Mouse (Mus musculus) lung, postnatal 0 days (tissue): ENCODE results near the gene Ogfod2. TPM values are rescaled to one million over a fixed set of nuclear protein-coding genes. Genes with fewer than 3 reads are reported as not detected.
A peak's percentile ranks its signal among the peaks of the same experiment; 100 is the strongest.

Experiments
- ATAC-seq: fragments of 200-750 bp; cut with Nextera tagmentation; 2 replicates; pipeline ENCODE4 v1.8.0; 2017; ENCODE audit warnings: moderate library complexity
- DNase-seq: peaks from one replicate; pipeline ENCODE4 v3.0.0-alpha.2; 2016; ENCODE audit warnings: low spot score
- H3K27ac ChIP-seq: fragments of 300-500 bp; sonication (generic); 2 replicates; pipeline ENCODE4 v1.5.1; 2014; ENCODE audit warnings: antibody characterized with exemption, mild to moderate bottlenecking, low read length, mixed read lengths
- H3K27me3 ChIP-seq: fragments of 300-500 bp; sonication (generic); replicated peaks from 2 replicates; pipeline ENCODE4 v1.6.1; 2014; ENCODE audit warnings: low read length, mixed read lengths; ENCODE audit not compliant: insufficient read depth
- H3K36me3 ChIP-seq: fragments of 300-500 bp; sonication (generic); 2 replicates; pipeline ENCODE4 v1.6.1; 2014; ENCODE audit warnings: low read length, mixed read lengths; ENCODE audit not compliant: insufficient read depth
- H3K4me1 ChIP-seq: fragments of 300-500 bp; sonication (generic); 2 replicates; pipeline ENCODE4 v1.6.1; 2014; ENCODE audit warnings: antibody characterized with exemption, low read depth, low read length, mixed read lengths; ENCODE audit not compliant: insufficient read depth
- H3K4me2 ChIP-seq: fragments of 300-500 bp; sonication (generic); replicated peaks from 2 replicates; pipeline ENCODE4 v1.6.1; 2014; ENCODE audit warnings: low read depth, mild to moderate bottlenecking, low read length, moderate library complexity, mixed read lengths
- H3K4me3 ChIP-seq: fragments of 300-500 bp; sonication (generic); 2 replicates; pipeline ENCODE4 v1.5.1; 2014; ENCODE audit warnings: low read depth, low read length
- H3K9ac ChIP-seq: fragments of 300-500 bp; sonication (generic); replicated peaks from 2 replicates; pipeline ENCODE4 v1.6.1; 2014; ENCODE audit warnings: low read depth, mild to moderate bottlenecking
- H3K9me3 ChIP-seq: fragments of 300-500 bp; sonication (generic); 2 replicates; pipeline ENCODE4 v1.6.1; 2016; ENCODE audit warnings: low read length, mixed read lengths
- CTCF ChIP-seq: IDR thresholded peaks from 2 replicates; pipeline ENCODE4 v1.5.1; 2016; ENCODE audit warnings: antibody characterized with exemption, mild to moderate bottlenecking
- EP300 ChIP-seq: IDR thresholded peaks from 2 replicates; pipeline ENCODE4 v1.6.1; 2016; ENCODE audit warnings: antibody characterized with exemption, mild to moderate bottlenecking, control low read depth
- WGBS: fragments of 180-500 bp; shearing (Covaris S2); extraction: QIAGEN DNeasy Blood & Tissue Kit; methylation state at CpG from one replicate; pipeline ENCODE4 v1.1.7; 2014; 5-methylcytosine and 5-hydroxymethylcytosine counted together
- polyA plus RNA-seq: library from polyadenylated mRNA; unstranded; fragments of >200 nt; fragmentation: Nextera tagmentation; extraction: Ambion mirVana; gene quantifications from 2 replicates; pipeline ENCODE4 v1.2.1, GENCODE M21; 2015

The Ogfod2 gene
- polyA plus RNA-seq, 1 experiment from 2014 or later: 29.4 TPM

- Histone ChIP-seq H3K36me3 (no peaks in the 10 kb centered on the region), H3K27me3 (no peaks in the 10 kb centered on the region), H3K9ac (no peak overlapping the region), H3K4me2 (no peak overlapping the region), H3K4me3 (no peak overlapping the region), H3K4me1 (0 out of 2 replicates have a peak, but pooled peaks cover 3% of the 10 kb centered on the region), H3K27ac (no peak overlapping the region), H3K9me3 (no peaks in the 10 kb centered on the region)
- DNase-seq (no peak), ATAC-seq (no peak)
- 63% methylated on average over 11 of the region's 11 CpGs for WGBS
- TF ChIP-seq EP300 (no peak), CTCF (no peak)
These were observed 18.8 kb upstream of the Ogfod2 start for GRCm38 (mm10) chr5:124093120-124093794.

GRCm38 (mm10) chr5:124093852-124094604 is 18.1 kb upstream of the Ogfod2 start:
- H3K36me3 ChIP-seq: no peaks in the 10 kb centered on the region
- TF ChIP-seq EP300 (no peak), CTCF (no peak)
- 0 out of 2 replicates have a peak, but pooled peaks cover 3% of the 10 kb centered on the region for H3K4me1 ChIP-seq
- no peak overlapping the region for H3K9ac ChIP-seq
- WGBS: 83% methylated on average over 12 of the region's 12 CpGs
- no peak for ATAC-seq
- no peak overlapping the region for H3K4me2 ChIP-seq
- no peaks in the 10 kb centered on the region for H3K9me3 ChIP-seq
- H3K27me3 ChIP-seq: no peaks in the 10 kb centered on the region
- no peak overlapping the region for H3K4me3 ChIP-seq
- no peak overlapping the region for H3K27ac ChIP-seq
- no peak for DNase-seq

- DNase-seq (no peak), ATAC-seq (peak; percentile 29)
- WGBS: 14% methylated on average over 19 of the region's 19 CpGs
- Histone ChIP-seq H3K9ac (no peak overlapping the region), H3K27me3 (no peaks in the 10 kb centered on the region), H3K4me2 (peak overlapping the region; percentile 68), H3K36me3 (no peaks in the 10 kb centered on the region), H3K9me3 (no peaks in the 10 kb centered on the region), H3K4me1 (0 out of 2 replicates have a peak, but pooled peaks cover 3% of the 10 kb centered on the region), H3K27ac (no peak overlapping the region), H3K4me3 (peak overlapping the region; percentile 40)
- TF ChIP-seq CTCF (peak; percentile 17; the same call in 1 of the 2 replicates), EP300 (no peak)
These were observed 17.0 kb upstream of the Ogfod2 start for GRCm38 (mm10) chr5:124095077-124095581.

GRCm38 (mm10) chr5:124095596-124096232 is 16.4 kb upstream of the Ogfod2 start, which contains the start of gene Abcb9:
Gene Abcb9, minus strand, starts transcription at chr5:124095798.
- ATAC-seq: peak; percentile 90
- Histone ChIP-seq H3K4me3 (peak within 1 kb of the TSS; percentile 40), H3K4me2 (peak within 1 kb of the TSS; percentile 68), H3K27me3 (no peaks in the 10 kb centered on the region), H3K36me3 (no peaks in the 10 kb centered on the region), H3K27ac (no peak within 1 kb of the TSS), H3K9me3 (no peaks in the 10 kb centered on the region), H3K4me1 (0 out of 2 replicates have a peak, but pooled peaks cover 3% of the 10 kb centered on the region), H3K9ac (no peak within 1 kb of the TSS)
- WGBS: 2% methylated on average over 42 of the region's 42 CpGs
- no peak for TF ChIP-seq CTCF
- TF ChIP-seq EP300: no peak
- DNase-seq: peak; percentile 94

- no peak for DNase-seq
- no peak for TF ChIP-seq CTCF
- TF ChIP-seq EP300: no peak
- H3K9ac ChIP-seq: no peak overlapping the region
- H3K36me3 ChIP-seq: no peaks in the 10 kb centered on the region
- no peak overlapping the region for H3K4me2 ChIP-seq
- H3K4me1 ChIP-seq: no peaks in the 10 kb centered on the region
- H3K4me3 ChIP-seq: no peak overlapping the region
- 88% methylated on average over 2 of the region's 2 CpGs for WGBS
- ATAC-seq: no peak
- H3K9me3 ChIP-seq: no peaks in the 10 kb centered on the region
- no peak overlapping the region for H3K27ac ChIP-seq
- no peaks in the 10 kb centered on the region for H3K27me3 ChIP-seq
These were observed 13.2 kb upstream of the Ogfod2 start for GRCm38 (mm10) chr5:124098923-124099322.
